ENCODE assay signal across 16 mouse cellular contexts in genomic region chr10:25584899-25585298, GRCm38 (mm10). TPM values are rescaled to one million over a fixed set of nuclear protein-coding genes. Genes with fewer than 3 reads are reported as not detected.
DNase-seq lines count a peak whose midpoint lies in the region; ATAC-seq lines count a peak whose summit lies in the region.
"Had no signal": no experiment of that assay in that cellular context is flagged by ENCODE, and none has a peak within 500 bp of the region (broad histone marks: within the 10 kb centered on the region; RNA-seq: fewer than 3 reads in every experiment).

No protein-coding gene starts in this region.

- no peak for ATAC-seq in forebrain, embryonic 14.5 days
- ATAC-seq in forebrain, embryonic 13.5 days: no peak
- ATAC-seq in intestine, embryonic 16.5 days: no peak
- ATAC-seq: CD4-positive, CD25-positive, alpha-beta regulatory T cell, adult 4 months; intestine, postnatal 0 days had no signal

- H3K9me3 ChIP-seq in forebrain, embryonic 14.5 days (replicated peaks; ENCODE audit: control insufficient read depth, low read length): no peaks in the 10 kb centered on the region
- H3K9me3 ChIP-seq in forebrain, embryonic 13.5 days (replicated peaks): no peaks in the 10 kb centered on the region
- no peaks in the 10 kb centered on the region for H3K9me3 ChIP-seq in intestine, embryonic 16.5 days (ENCODE audit: control insufficient read depth, low read length)

- no peaks in the 10 kb centered on the region for H3K36me3 ChIP-seq in forebrain, embryonic 14.5 days (ENCODE audit: control insufficient read depth, insufficient read depth, low read length)
- no peaks in the 10 kb centered on the region for H3K36me3 ChIP-seq in forebrain, embryonic 13.5 days (ENCODE audit: poor library complexity, severe bottlenecking)
- no peaks in the 10 kb centered on the region for H3K36me3 ChIP-seq in intestine, embryonic 16.5 days (ENCODE audit: control insufficient read depth, insufficient read depth, low read length)

- no peak overlapping the region for H3K4me3 ChIP-seq in forebrain, embryonic 14.5 days (ENCODE audit: low read depth, low read length)
- H3K4me3 ChIP-seq in forebrain, embryonic 13.5 days: no peak overlapping the region
- no peak overlapping the region for H3K4me3 ChIP-seq in intestine, embryonic 16.5 days (ENCODE audit: low read length)

- H3K27ac ChIP-seq in forebrain, embryonic 14.5 days (ENCODE audit: low read depth, low read length): no peak overlapping the region
- no peak overlapping the region for H3K27ac ChIP-seq in forebrain, embryonic 13.5 days
- no peak overlapping the region for H3K27ac ChIP-seq in intestine, embryonic 16.5 days (ENCODE audit: low read length)

- no peak overlapping the region for H3K4me2 ChIP-seq in forebrain, embryonic 14.5 days (ENCODE audit: low read length)
- H3K4me2 ChIP-seq in forebrain, embryonic 13.5 days: no peak overlapping the region
- no peak overlapping the region for H3K4me2 ChIP-seq in intestine, embryonic 16.5 days (ENCODE audit: low read depth, low read length)
- H3K4me2 ChIP-seq: liver, embryonic 11.5 days had no signal

- peak; percentile 15 for DNase-seq in forebrain, embryonic 14.5 days (ENCODE audit: low spot score)
- DNase-seq in left cerebral cortex, postnatal 4 days: peak; percentile 91
- no peak for DNase-seq in left cerebral cortex, postnatal 36 days (ENCODE audit: low spot score in 2 of 2)
- DNase-seq in fibroblast of lung, adult 2 months (ENCODE audit: low read depth): peak; percentile 11
- peak; percentile 54 to 56 for DNase-seq in layer of hippocampus, postnatal 10 days (ENCODE audit: low spot score in 2 of 2)
- DNase-seq in urinary bladder, postnatal 10 days (ENCODE audit: low spot score): no peak
- DNase-seq: lung, postnatal 36 days had no signal

- WGBS in forebrain, embryonic 14.5 days: 92% methylated on average over 6 of the region's 6 CpGs
- 89% methylated on average over 6 of the region's 6 CpGs for WGBS in forebrain, embryonic 13.5 days
- WGBS in intestine, embryonic 16.5 days: 93% methylated on average over 6 of the region's 6 CpGs

- H3K9ac ChIP-seq in forebrain, embryonic 14.5 days (ENCODE audit: low read length): no peak overlapping the region
- no peak overlapping the region for H3K9ac ChIP-seq in forebrain, embryonic 13.5 days
- H3K9ac ChIP-seq in intestine, embryonic 16.5 days (ENCODE audit: low read depth, low read length): no peak overlapping the region

- H3K4me1 ChIP-seq in forebrain, embryonic 14.5 days (ENCODE audit: control insufficient read depth, insufficient read depth, low read length): no peaks in the 10 kb centered on the region
- no peaks in the 10 kb centered on the region for H3K4me1 ChIP-seq in forebrain, embryonic 13.5 days
- 0 out of 2 replicates have a peak, but pooled peaks cover 4% of the 10 kb centered on the region for H3K4me1 ChIP-seq in intestine, embryonic 16.5 days (ENCODE audit: control insufficient read depth, insufficient read depth, low read length)

- H3K27me3 ChIP-seq in forebrain, embryonic 14.5 days (replicated peaks; ENCODE audit: control insufficient read depth, insufficient read depth, low read length): no peaks in the 10 kb centered on the region
- no peaks in the 10 kb centered on the region for H3K27me3 ChIP-seq in forebrain, embryonic 13.5 days
- H3K27me3 ChIP-seq in intestine, embryonic 16.5 days (replicated peaks; ENCODE audit: control insufficient read depth, insufficient read depth, low read length): no peaks in the 10 kb centered on the region

- intact Hi-C loops in left cerebral cortex, postnatal 4 days (cut with DNase I): no loop called here
- intact Hi-C loops in left cerebral cortex, postnatal 36 days (cut with DNase I): no loop called here

RNA-seq across cellular contexts. Expression of gene Smlr1, which starts 48.8 kb away (rescaled TPM):
- polyA plus RNA-seq in forebrain, embryonic 14.5 days (2014; fragmentation: Nextera tagmentation; extraction: Ambion mirVana): not detected in 2 replicates
- polyA plus RNA-seq in forebrain, embryonic 13.5 days (2015; fragmentation: Nextera tagmentation; extraction: Ambion mirVana): not detected in 2 replicates
- not detected for total RNA-seq in left cerebral cortex, postnatal 4 days (2021)
- not detected for total RNA-seq in left cerebral cortex, postnatal 36 days (2021)
- not detected for total RNA-seq in layer of hippocampus, postnatal 10 days (2021)
- 22.0 and 35.6 TPM in 2 replicates for polyA plus RNA-seq in intestine, embryonic 16.5 days (2015; fragmentation: Nextera tagmentation; extraction: Ambion mirVana)
- total RNA-seq: gastrocnemius, postnatal 4 days; layer of hippocampus, adult 18-20 months had no signal
- polyA plus RNA-seq: CD4-positive, CD25-positive, alpha-beta regulatory T cell, adult 4 months; embryonic facial prominence, embryonic 14.5 days; testis, adult 2 months had no signal

Comparison
In these comparisons a context has a peak if more than half of its experiments do, and no peak if none do; other contexts are left out.
1. DNase-seq: peak in forebrain, embryonic 14.5 days (single experiment), left cerebral cortex, postnatal 4 days (single experiment), fibroblast of lung, adult 2 months (single experiment) and layer of hippocampus, postnatal 10 days (2 of 2); none in left cerebral cortex, postnatal 36 days (0 of 2) and urinary bladder, postnatal 10 days (single experiment).